Mouse (Mus musculus) left cerebral cortex, postnatal 4 days (tissue): ENCODE data around the gene Sez6. TPM values are rescaled to one million over a fixed set of nuclear protein-coding genes. Genes with fewer than 3 reads are reported as not detected.
A peak's percentile ranks its signal among the peaks of the same experiment; 100 is the strongest.

Experiments used
- DNase-seq: peaks from one replicate; pipeline ENCODE4 v3.0.0-alpha.2; 2022
- intact Hi-C: fragments of 180-260 bp; cut with DNase I; formaldehyde crosslinking; loops from one replicate; pipeline ENCODE4 v1.15.1; 2025
- total RNA-seq, 2 experiments: library from RNA; stranded (reverse); gene quantifications; 2 replicates each; pipeline ENCODE4 v1.2.3; 2021

Sez6 gene
- total RNA-seq, 2 experiments from 2014 or later, result 246 to 287 TPM

DNA sequence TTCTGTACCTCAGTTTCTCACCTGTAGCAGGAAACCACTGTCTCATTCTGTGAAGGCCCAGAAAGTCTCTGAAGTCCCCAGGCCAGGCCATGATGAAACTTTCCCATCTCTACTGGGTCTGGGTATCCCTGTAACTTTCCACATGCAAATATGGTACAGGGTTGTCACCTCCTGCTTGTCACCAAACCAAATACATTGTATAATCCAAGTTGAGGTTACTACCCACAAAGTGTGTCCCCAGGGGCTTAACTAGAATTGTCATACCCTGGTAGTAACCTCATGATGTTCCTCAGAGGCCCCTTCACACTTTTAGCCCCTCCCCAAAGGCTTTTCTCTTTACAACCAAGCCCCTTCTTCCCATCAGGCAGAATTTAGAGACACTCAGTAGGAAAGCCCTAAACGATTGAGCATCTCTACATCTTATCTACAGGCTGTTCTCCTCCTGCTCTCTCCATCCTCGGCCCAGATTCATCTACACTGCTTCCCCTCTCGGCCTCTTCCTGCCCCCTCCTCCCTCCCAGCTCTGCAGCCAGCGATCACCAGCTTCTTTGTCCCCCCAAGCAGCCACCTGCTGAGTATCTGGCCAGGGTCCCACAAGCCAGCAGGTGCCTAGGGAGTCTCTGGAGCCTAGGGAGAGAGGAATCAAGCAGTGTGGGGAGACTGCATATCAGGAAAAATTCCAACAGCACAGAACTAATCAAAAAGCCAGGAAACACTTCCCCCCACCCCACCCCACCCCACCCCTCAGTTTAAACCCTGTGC, 7.2 kb downstream of the Sez6 start:
- intact Hi-C loops, result no loop called here
- DNase-seq, result peak; percentile 47

GRCm38 (mm10) chr11:77942230-77942629, 11.6 kb downstream of the Sez6 start:
- intact Hi-C loops, result no loop called here

GRCm38 (mm10) chr11:77947860-77948259, 17.3 kb downstream of the Sez6 start:
- intact Hi-C loops, result no loop called here
- DNase-seq, result no peak

More at GRCm38 (mm10) chr11:77942230-77942629, 11.6 kb downstream of the Sez6 start:
- no peak for DNase-seq

- no peak for DNase-seq
- intact Hi-C loops, result no loop called here
Observed at GRCm38 (mm10) chr11:77950125-77950685, 19.6 kb downstream of the Sez6 start.

- intact Hi-C loops, result no loop called here
- peak; percentile 80 for DNase-seq
Observed at GRCm38 (mm10) chr11:77950797-77951228, 20.2 kb downstream of the Sez6 start.

- no peak for DNase-seq
- intact Hi-C loops, result no loop called here
Observed at GRCm38 (mm10) chr11:77953671-77954070, 23.1 kb downstream of the Sez6 start.

GRCm38 (mm10) chr11:77956428-77956827, 25.8 kb downstream of the Sez6 start:
- no peak for DNase-seq
- intact Hi-C loops, result no loop called here

DNA sequence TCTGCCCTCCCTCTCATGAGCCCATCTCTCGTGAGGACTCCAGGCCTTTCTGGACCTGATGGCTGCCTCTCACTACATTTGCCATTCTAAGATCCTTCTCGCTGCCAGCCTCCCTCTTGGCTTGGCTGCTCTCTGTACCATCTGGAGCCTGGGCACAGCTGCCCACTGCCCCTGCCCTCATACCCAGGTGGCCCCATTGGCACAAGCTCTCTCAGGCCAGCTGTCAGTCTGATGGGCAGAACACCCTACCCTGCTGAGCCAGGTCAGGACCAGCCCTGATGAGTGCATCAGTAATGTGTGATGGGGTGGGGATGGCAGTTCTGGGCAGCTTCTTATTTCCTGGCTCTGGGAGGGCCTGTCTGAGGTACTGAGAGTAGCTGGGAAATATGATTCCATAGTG, 27.7 kb downstream of the Sez6 start:
- peak; percentile 95 for DNase-seq
- intact Hi-C loops, result no loop called here

GRCm38 (mm10) chr11:77958932-77959331, 28.3 kb downstream of the Sez6 start:
- no peak for DNase-seq
- intact Hi-C loops, result no loop called here

DNA sequence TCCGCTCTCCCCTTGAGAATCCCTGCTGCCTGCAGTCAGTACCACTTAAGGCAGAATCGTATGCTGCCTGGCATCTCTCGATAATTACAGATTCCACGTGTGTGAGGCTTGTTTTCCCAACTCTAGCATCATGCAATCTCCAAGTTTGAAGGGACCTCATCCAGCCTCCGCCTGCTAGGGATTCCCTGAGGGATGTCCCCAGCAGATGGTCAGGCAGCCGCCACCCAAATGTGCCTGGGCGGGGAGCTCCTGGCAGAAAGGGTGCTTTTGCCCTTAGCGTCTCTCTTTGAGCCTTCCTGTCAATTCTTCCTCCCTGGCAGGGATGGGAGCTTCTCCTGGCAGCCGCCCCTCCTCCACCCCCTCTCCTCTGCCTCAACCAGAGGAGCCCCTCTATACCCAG, 29.6 kb downstream of the Sez6 start:
- intact Hi-C loops, result loop anchor here (10.0 kb wide), 1 partner anchor 105 kb away; no protein-coding TSS in a partner anchor
- DNase-seq, result peak; percentile 41

- DNase-seq, result no peak
- intact Hi-C loops, result loop anchor here (10.0 kb wide), 1 partner anchor 106 kb away; no protein-coding TSS in a partner anchor
Observed at GRCm38 (mm10) chr11:77960898-77961297, 30.3 kb downstream of the Sez6 start.

DNA sequence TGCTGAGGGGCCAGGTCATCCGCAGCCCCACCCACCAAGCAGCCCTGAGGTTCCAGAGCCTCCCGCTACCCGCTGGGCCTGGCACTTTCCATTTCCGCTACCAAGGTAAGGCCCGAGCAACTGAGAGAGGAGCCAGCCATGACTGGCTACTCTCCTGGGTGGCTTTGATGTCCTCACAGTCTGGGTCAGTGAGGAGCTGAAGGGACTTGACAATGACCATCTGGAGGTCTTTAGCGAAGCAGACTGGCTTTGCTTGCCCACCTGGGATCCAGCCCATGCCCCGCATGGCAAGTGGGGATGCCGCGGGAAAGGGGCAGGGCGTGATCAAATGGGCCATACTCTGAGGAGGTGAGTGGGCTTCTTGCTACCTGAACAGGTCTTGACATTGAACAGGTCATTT, 32.3 kb downstream of the Sez6 start:
- intact Hi-C loops, result loop anchor here (10.0 kb wide), 1 partner anchor 108 kb away; no protein-coding TSS in a partner anchor
- no peak for DNase-seq

GRCm38 (mm10) chr11:77964415-77965095, 34.0 kb downstream of the Sez6 start:
- no peak for DNase-seq
- intact Hi-C loops, result loop anchor here (10.0 kb wide), 1 partner anchor 110 kb away; no protein-coding TSS in a partner anchor

DNA sequence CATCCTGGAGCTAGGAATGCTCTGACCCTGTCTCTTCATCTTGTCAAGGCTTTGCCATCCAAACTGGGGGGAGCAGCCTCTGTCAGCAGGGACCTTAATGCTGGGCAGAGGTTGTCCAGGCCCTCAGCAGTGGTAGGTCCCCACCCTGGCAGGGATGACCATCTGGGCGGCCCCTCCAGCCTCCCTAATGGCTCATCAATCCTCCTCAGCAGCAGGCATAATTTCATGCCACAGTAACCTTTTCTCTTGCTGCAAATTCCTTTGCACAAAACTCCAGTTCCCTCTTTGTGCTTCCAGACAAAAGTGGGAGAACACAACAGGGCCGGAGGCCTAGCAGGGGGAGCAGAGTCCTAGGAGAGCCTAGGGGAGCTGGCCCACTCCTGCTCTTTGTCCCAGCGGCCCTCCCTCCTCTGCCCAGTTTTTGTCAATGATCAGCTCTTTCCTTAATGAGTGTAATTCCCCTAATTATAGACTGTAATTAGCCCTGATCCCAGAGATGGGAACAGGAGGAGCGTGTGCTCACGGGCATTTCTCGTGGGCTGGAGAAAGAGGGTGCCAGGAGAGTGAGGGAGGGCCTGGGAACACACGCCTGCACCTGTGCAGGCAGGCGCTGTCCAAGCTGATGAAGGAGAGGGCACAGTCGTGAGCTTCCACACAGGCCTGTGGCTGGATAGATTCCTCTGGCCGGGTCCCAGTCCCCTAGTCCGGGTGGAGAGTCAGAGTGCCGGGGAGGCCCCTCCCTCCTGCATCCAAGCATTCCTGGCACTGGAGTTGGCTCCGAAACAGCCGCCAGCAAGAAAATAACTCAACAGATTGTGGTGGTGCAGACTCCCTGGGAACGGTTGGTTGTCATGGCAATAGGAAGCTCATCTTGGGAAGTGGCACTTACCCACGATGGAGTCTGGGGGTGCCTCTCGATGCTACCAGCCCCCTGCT, 34.8 kb downstream of the Sez6 start:
- peak; percentile 93 for DNase-seq
- intact Hi-C loops, result loop anchor here (2.0 to 10.0 kb wide), 2 partner anchors 111 to 139 kb away; no protein-coding TSS in a partner anchor

DNA sequence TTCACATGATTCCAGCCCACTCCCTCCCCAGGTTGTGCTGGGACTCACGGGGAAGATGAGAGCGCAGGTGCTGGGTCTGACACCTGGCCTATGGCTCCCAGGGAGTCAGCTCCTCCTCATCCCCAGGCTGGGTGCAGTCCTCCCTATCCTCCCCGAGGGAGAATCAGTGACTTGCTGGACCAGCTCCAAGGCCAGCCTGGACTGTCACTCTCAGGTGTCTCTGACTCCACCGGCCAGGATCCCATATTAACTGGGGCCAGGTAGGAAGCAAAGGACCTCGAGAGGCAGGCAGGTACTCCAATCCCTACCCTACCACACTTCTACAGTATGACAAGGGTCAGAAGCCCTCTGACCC, 35.4 kb downstream of the Sez6 start:
- intact Hi-C loops, result loop anchor here (2.0 to 10.0 kb wide), 2 partner anchors 111 to 139 kb away; no protein-coding TSS in a partner anchor
- DNase-seq, result peak; percentile 58

DNA sequence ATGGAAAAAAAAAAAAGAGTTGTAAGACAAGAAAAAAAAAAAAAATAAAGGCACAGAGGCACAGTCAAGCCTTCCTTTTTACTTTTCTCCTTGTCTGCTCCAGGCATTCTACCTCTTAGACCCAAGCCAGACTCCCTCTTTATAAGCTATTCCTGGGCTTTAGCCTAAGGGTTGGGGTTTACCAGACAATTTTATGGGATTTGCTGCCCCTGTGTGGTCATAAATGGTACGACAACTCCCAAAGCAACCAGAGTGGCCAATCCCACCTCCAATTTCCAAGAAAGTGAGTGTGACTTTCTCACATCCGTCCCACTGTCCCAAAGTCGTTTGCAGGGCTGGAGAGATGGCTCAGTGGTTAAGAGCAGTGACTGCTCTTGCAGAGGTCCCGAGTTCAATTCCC, 36.5 kb downstream of the Sez6 start:
- intact Hi-C loops, result loop anchor here (2.0 to 10.0 kb wide), 2 partner anchors 112 to 140 kb away; no protein-coding TSS in a partner anchor
- DNase-seq, result peak; percentile 72

DNA sequence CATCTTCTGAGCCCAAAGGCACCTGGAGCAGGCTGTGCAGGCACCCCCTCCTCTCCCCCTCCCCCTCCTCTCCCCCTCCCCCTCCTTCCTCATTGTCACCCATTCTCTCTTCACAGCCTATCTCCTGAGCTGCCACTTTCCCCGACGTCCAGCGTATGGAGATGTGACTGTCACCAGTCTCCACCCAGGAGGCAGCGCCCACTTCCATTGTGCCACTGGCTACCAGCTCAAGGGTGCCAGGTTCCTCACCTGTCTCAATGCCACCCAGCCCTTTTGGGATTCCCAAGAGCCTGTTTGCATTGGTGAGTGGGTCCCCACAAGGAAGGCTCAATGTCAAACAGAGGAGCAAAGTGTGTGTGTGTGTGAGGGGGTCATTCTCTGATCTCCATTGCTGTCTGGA, 38.2 kb downstream of the Sez6 start:
- intact Hi-C loops, result loop anchor here (10.0 kb wide), 1 partner anchor 114 kb away; no protein-coding TSS in a partner anchor
- no peak for DNase-seq

- intact Hi-C loops, result no loop called here
- no peak for DNase-seq
Observed at GRCm38 (mm10) chr11:77970718-77971117, 40.1 kb downstream of the Sez6 start.

GRCm38 (mm10) chr11:77973520-77973919, 42.9 kb downstream of the Sez6 start:
- intact Hi-C loops, result no loop called here
- DNase-seq, result no peak

DNA sequence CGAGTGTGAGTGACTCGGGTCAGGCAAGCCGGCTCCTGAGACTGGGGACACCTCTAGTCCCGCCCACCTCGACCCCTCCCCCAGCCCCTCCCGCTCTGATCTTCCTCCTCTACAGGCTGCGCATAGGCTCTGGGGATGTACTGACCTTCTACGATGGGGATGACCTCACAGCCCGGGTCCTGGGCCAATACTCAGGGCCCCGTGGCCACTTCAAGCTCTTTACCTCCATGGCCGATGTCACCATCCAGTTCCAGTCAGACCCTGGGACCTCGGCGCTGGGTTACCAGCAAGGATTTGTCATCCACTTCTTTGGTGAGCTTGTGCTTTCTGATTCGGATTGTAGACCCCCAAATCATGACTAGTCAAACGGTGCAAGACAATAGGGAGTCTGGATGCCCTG, 43.7 kb downstream of the Sez6 start:
- intact Hi-C loops, result no loop called here
- no peak for DNase-seq
